Mouse (Mus musculus): ENCODE measurements at regions not wholly inside any gene's neighbourhood (a gene's known extent, or its start where the extent isn't known, plus 50 kb on each side); places are given as distances from the start of the nearest gene placed in this dataset.

DNA sequence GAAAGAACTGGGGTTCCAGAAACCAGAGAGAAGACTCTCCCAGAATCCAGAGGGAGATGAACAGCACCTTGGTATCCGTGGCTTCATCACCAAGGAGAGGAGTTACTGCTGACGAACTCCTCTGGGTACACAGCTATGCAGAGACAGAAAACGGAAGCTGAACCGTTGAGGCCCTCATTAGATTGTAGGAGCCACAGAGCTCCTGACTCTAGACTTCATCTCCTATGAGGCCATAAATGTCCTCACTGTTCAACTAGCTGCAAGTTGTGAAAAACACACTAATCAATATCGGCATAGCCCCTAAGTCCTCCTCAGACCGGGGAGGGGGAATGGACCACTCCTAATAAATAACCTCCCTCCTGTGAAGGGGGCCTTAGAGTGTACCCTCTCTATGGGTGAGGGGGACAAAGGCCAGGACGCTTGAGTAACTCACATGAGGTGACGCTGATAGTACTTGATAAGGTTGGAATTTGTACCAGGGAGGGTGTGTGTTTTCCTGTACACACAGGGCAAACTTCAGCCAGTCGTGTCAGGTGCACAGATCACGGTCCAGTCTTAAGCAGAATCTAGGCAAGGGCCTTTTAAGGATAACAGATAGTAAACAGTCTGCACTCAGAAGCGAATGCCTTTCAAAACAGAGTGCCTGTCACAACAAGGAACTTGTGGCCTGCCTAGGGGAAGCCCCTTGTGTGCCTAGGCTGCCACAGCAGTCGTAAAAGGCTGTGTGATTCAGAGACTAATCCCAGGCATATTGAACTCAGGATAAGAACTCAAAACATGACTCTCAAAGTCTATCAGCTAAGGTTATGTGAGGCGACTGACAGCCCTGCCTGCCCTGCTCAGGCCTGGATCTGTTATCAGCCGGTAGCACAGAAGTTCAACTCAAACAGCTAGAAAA is 104.2 kb downstream of the Dyrk2 start:
- DNase-seq (ENCODE audit: low spot score), result peak; percentile 80

GRCm38 (mm10) chr10:118766826-118767225 is 103.2 kb downstream of the Dyrk2 start:
- no peak for DNase-seq (ENCODE audit: low spot score)

- DNase-seq (ENCODE audit: low spot score), result no peak
These were observed 100.3 kb downstream of the Dyrk2 start for GRCm38 (mm10) chr10:118769751-118770150.

- no peak for DNase-seq (ENCODE audit: low spot score)
These were observed 91.4 kb downstream of the Dyrk2 start for GRCm38 (mm10) chr10:118778656-118779055.

GRCm38 (mm10) chr10:118780831-118781569 is 89.0 kb downstream of the Dyrk2 start:
- DNase-seq (ENCODE audit: low spot score), result no peak

DNA sequence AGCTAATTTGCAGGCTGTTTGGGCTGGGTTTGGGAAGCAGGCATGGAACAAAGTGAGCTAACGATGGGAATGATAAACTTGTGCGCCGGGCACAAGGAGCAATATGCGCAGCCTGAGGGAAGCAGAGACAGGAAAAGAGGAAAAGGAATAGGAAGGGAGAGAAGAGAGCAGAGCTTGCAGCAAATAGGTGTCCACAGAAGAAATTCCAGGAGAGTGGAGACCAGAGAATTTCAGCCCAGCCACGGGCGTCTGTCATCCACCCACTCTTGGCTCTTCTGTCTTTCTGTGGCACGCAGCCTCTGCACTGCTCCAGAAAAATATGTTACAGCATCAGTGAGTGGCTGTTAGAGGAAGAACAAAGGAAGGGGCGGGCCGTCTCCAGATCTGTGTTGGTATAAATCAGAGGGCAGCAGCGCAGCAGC is 88.2 kb downstream of the Dyrk2 start:
- DNase-seq (ENCODE audit: low spot score), result no peak

DNA sequence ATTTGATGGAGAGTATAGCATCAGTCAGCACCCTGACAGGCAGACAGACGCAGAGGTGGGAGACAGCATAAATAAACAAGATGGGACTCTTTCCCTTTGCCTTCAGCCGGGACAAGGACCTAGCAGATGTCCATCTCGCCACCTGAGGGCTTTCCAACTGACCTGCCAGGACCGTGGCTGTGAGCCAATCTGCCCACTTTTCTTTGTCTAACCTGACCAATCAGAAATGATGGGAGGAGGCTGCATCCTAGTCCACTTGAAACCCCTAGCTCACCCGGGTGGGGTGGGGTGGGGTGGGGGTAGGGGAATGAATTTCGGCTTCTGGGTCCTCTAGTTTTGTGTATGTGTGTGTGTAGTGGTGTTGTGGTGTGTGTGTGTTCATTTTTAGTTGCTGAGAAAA is 87.4 kb downstream of the Dyrk2 start:
- no peak for DNase-seq (ENCODE audit: low spot score)

DNA sequence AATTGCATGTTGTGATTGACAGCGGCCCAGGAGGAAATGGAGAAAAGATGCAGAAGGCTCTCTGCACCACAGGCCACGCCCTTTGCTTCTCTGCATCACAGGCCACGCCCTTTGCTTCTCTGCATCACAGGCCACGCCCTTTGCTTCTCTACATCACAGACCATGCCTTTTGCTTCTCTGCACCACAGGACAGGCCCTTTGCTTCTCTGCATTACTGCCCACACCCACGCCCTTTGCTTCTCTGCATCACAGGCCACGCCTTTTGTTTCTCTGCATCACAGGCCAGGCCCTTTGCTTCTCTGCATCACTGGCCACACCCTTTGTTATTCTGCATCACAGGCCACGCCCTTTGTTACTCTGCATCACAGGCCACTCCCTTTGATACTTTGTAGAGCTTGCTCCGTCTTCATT is 82.7 kb downstream of the Dyrk2 start:
- DNase-seq (ENCODE audit: low spot score), result peak; percentile 29

GRCm38 (mm10) chr10:118792352-118793100 is 77.5 kb downstream of the Dyrk2 start:
- no peak for DNase-seq (ENCODE audit: low spot score)

DNA sequence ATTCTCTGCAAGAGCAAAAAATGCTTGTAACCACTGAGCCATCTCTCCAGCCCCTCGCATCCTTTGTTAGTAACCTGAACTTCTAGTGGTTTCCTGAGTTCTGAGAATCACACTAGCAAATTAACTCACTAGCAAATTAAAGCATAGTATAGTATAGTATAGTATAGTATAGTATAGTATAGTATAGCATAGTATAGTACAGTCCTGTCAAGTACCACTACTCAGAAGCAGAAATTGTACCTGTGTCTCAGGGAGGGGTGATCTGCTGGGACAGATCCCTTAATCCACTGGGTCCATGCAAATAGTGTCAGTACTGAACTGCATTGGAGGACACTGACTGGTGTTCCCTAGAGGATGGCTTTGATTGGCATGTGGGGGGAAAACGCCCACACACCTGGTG is 76.2 kb downstream of the Dyrk2 start:
- peak; percentile 8 for DNase-seq (ENCODE audit: low spot score)

DNA sequence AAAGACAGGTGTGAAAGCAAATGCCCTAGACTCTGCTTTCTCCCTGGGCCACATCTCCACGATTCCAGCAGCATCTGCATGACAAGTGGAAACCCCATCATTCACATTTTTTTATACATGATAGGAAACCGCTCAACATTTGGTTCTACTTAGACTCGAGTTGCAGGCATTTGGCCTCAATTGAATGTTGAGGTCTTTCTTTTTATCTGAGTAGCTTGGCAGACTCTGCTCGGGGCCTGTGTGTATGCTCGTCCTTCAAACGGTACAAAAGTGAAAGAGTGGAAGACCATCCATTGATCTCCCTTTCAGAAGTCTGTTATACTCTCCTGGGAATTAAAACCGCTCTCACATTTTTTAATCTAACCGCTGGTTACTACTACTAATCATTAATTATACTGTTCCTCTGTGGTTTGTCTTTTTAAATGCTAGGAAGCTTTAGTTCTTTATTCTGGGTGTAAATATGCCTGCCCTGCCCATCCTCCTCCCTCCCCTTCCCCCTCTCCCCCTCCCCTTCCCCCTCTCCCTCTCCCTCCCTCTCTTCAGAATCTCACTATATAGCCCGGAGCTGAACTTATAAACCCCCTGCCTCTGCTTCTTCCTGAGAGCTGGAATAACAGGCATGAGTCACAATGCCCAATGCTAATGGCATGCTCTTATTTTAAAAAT is 75.5 kb downstream of the Dyrk2 start:
- no peak for DNase-seq (ENCODE audit: low spot score)

DNA sequence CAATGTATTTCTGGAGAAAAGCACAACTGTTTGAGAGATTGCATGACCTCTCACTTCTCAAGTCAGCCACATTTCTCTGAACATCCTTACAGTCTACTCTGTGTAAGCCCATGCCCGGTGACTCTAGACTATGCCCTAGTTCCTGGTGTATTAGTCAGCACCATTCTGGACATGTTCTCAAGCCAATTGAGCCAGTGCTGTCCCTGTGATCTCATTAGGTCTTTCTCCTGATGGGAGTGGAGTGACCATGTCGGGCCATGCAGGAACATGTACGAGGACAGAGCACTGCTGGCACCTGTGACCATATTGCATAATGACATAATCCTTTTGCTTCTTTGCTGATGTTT is 75.0 kb downstream of the Dyrk2 start:
- no peak for DNase-seq (ENCODE audit: low spot score)

- DNase-seq (ENCODE audit: low spot score), result peak; percentile 17
These were observed 73.5 kb downstream of the Dyrk2 start for GRCm38 (mm10) chr10:118796512-118796911.

GRCm38 (mm10) chr10:118797256-118797655 is 72.8 kb downstream of the Dyrk2 start:
- no peak for DNase-seq (ENCODE audit: low spot score)

GRCm38 (mm10) chr10:118799767-118800166 is 70.2 kb downstream of the Dyrk2 start:
- no peak for DNase-seq (ENCODE audit: low spot score)

DNA sequence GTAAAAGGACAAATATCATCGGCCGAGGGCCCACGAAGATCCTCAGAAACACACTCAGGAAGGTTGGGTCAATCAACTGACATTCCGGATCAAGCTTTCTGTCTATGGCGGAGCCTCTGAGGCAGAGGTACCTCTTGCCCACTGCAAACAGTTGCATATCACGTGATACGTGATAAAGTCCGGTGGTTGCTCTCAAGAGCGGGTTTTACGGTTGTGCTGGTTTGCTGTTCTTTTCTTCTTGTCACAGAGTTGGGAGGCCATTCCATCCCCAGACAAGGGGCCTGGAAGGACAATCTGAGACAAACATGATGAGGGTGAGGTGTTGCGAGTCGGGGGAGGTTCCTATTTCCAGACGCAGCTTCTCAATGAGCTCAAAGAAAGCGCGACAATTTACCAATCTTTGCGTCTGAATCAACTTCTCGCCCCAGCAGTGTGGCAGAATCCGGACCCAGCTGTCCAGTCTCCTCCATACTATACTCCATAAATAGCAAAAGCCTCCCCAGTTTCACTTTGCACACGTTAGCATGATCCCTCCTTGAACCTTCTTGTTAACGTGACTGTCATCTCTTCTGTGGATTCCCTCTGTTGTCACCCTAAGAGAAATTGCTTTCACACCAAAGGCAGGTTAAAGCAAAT is 66.0 kb downstream of the Dyrk2 start:
- DNase-seq (ENCODE audit: low spot score), result no peak

GRCm38 (mm10) chr10:118804574-118804973 is 65.4 kb downstream of the Dyrk2 start:
- no peak for DNase-seq (ENCODE audit: low spot score)
